Mouse (Mus musculus) C2C12 (cell line): ENCODE measurements around the gene Ung. TPM values are rescaled to one million over a fixed set of nuclear protein-coding genes. Genes with fewer than 3 reads are reported as not detected.

Experiments
- H3K27me3 ChIP-seq: one replicate; pipeline ENCODE4 v1.6.1; 2011; ENCODE audit not compliant: control insufficient read depth, insufficient read depth, insufficient read length
- H3K36me3 ChIP-seq: one replicate; pipeline ENCODE4 v1.6.1; 2011; ENCODE audit not compliant: control insufficient read depth, insufficient read depth
- H3K4me3 ChIP-seq: one replicate; pipeline ENCODE4 v1.5.1; 2011; ENCODE audit warnings: mild to moderate bottlenecking, control low read depth; ENCODE audit not compliant: poor library complexity, insufficient read depth, severe bottlenecking
- H3K79me2 ChIP-seq: one replicate; pipeline ENCODE4 v1.6.1; 2011; ENCODE audit not compliant: control insufficient read depth, insufficient read depth
- H3K79me3 ChIP-seq: one replicate; pipeline ENCODE4 v1.6.1; 2011; ENCODE audit warnings: low read depth, control low read depth
- H3ac ChIP-seq: one replicate; pipeline ENCODE3; 2011; ENCODE audit warnings: low read depth; ENCODE audit not compliant: control insufficient read depth, insufficient read length
- CEBPB ChIP-seq: IDR thresholded peaks from one replicate; pipeline ENCODE4 v1.6.1; 2011; ENCODE audit warnings: low read depth, mild to moderate bottlenecking, control low read depth, moderate library complexity
- CTCF ChIP-seq: IDR thresholded peaks from one replicate; pipeline ENCODE4 v1.5.1; 2011; ENCODE audit not compliant: control insufficient read depth, insufficient read depth, insufficient read length
- FOSL1 ChIP-seq: IDR thresholded peaks from one replicate; pipeline ENCODE4 v1.8.0; 2011; ENCODE audit warnings: mild to moderate bottlenecking, low read length; ENCODE audit not compliant: poor library complexity, insufficient read depth, severe bottlenecking
- MAX ChIP-seq: IDR thresholded peaks from one replicate; pipeline ENCODE4 v1.6.1; 2011; ENCODE audit warnings: mild to moderate bottlenecking, control low read depth
- MYOD1 ChIP-seq: IDR thresholded peaks from one replicate; pipeline ENCODE4 v1.6.1; 2011; ENCODE audit warnings: low read depth; ENCODE audit not compliant: control insufficient read depth, insufficient read length
- MYOG ChIP-seq: IDR thresholded peaks from one replicate; pipeline ENCODE4 v1.6.1; 2011; ENCODE audit not compliant: control insufficient read depth, insufficient read length; ENCODE audit errors: extremely low read depth
- USF1 ChIP-seq: IDR thresholded peaks from one replicate; pipeline ENCODE4 v1.6.1; 2011; ENCODE audit warnings: low read depth, mild to moderate bottlenecking, control low read depth, moderate library complexity
- polyA plus RNA-seq: library from polyadenylated mRNA; unstranded; fragments of >200 nt; fragmentation: generic; extraction: Trizol; gene quantifications from one replicate; pipeline ENCODE4 v1.2.1, GENCODE M21; 2012; ENCODE audit warnings: missing spikeins

Ung gene
- polyA plus RNA-seq, 1 experiment: 13.7 TPM

- H3K79me3 ChIP-seq: no peaks in the 10 kb centered on the region
- TF ChIP-seq CEBPB (no peak), MYOD1 (no peak), MYOG (no peak), FOSL1 (no peak), USF1 (no peak), MAX (no peak), CTCF (no peak)
- no peak overlapping the region for H3K4me3 ChIP-seq
- no peak overlapping the region for H3ac ChIP-seq
- H3K36me3 ChIP-seq: no peaks in the 10 kb centered on the region
- H3K27me3 ChIP-seq: no peaks in the 10 kb centered on the region
- H3K79me2 ChIP-seq: no peaks in the 10 kb centered on the region
Measured at GRCm38 (mm10) chr5:114115030-114115429, 15.2 kb upstream of the Ung start.

GRCm38 (mm10) chr5:114116586-114116985 lies 13.6 kb upstream of the Ung start:
- no peaks in the 10 kb centered on the region for H3K79me2 ChIP-seq
- no peaks in the 10 kb centered on the region for H3K79me3 ChIP-seq
- peaks cover 7% of the 10 kb centered on the region for H3K36me3 ChIP-seq
- H3ac ChIP-seq: no peak overlapping the region
- TF ChIP-seq CTCF (no peak), USF1 (no peak), CEBPB (no peak)
- no peaks in the 10 kb centered on the region for H3K27me3 ChIP-seq
- no peak overlapping the region for H3K4me3 ChIP-seq

GRCm38 (mm10) chr5:114119806-114120205 lies 10.4 kb upstream of the Ung start:
- peaks cover 8% of the 10 kb centered on the region for H3K36me3 ChIP-seq
- no peaks in the 10 kb centered on the region for H3K27me3 ChIP-seq
- no peak overlapping the region for H3ac ChIP-seq
- TF ChIP-seq MYOG (no peak), MYOD1 (no peak), MAX (no peak), FOSL1 (no peak)
- no peak overlapping the region for H3K4me3 ChIP-seq
- H3K79me2 ChIP-seq: no peaks in the 10 kb centered on the region
- H3K79me3 ChIP-seq: no peaks in the 10 kb centered on the region

- H3K4me3 ChIP-seq: no peak overlapping the region
- no peaks in the 10 kb centered on the region for H3K79me2 ChIP-seq
- TF ChIP-seq MAX: no peak
- TF ChIP-seq MYOD1: no peak
- no peak for TF ChIP-seq CEBPB
- no peak for TF ChIP-seq MYOG
- no peak for TF ChIP-seq USF1
- no peak for TF ChIP-seq CTCF
- no peak for TF ChIP-seq FOSL1
- no peaks in the 10 kb centered on the region for H3K79me3 ChIP-seq
- no peaks in the 10 kb centered on the region for H3K27me3 ChIP-seq
- H3K36me3 ChIP-seq: peaks cover 7% of the 10 kb centered on the region
- no peak overlapping the region for H3ac ChIP-seq
Measured at GRCm38 (mm10) chr5:114126008-114126407, 4.2 kb upstream of the Ung start.

- Histone ChIP-seq H3K4me3 (no peak overlapping the region), H3K27me3 (no peaks in the 10 kb centered on the region), H3K79me2 (no peaks in the 10 kb centered on the region), H3ac (no peak overlapping the region), H3K79me3 (no peaks in the 10 kb centered on the region), H3K36me3 (peaks cover under 1% of the 10 kb centered on the region)
- no peak for TF ChIP-seq MAX
- no peak for TF ChIP-seq FOSL1
- TF ChIP-seq MYOD1: no peak
- no peak for TF ChIP-seq CEBPB
- TF ChIP-seq CTCF: no peak
- TF ChIP-seq MYOG: no peak
- TF ChIP-seq USF1: no peak
Measured at GRCm38 (mm10) chr5:114126499-114127244, 3.5 kb upstream of the Ung start.

- Histone ChIP-seq H3K79me3 (no peaks in the 10 kb centered on the region), H3K79me2 (no peaks in the 10 kb centered on the region), H3K4me3 (peak within 1 kb of the TSS; percentile 30), H3ac (peak within 1 kb of the TSS; percentile 66), H3K36me3 (no peaks in the 10 kb centered on the region), H3K27me3 (no peaks in the 10 kb centered on the region)
- TF ChIP-seq MYOG: no peak
- no peak for TF ChIP-seq FOSL1
- TF ChIP-seq MAX: no peak
- TF ChIP-seq MYOD1: no peak
- peak; percentile 88 for TF ChIP-seq CTCF
- TF ChIP-seq CEBPB: no peak
- TF ChIP-seq USF1: no peak
Measured at GRCm38 (mm10) chr5:114127374-114128349, 2.5 kb upstream of the Ung start, which contains the start of gene Alkbh2. Gene Alkbh2 (minus strand): TSS chr5:114128218.
